Mouse (Mus musculus) heart, embryonic 12.5 days (tissue): ENCODE measurements around the gene Gm20388. TPM values are rescaled to one million over a fixed set of nuclear protein-coding genes. Genes with fewer than 3 reads are reported as not detected.

Experiments used
- ATAC-seq: fragments of 200-750 bp; cut with Nextera tagmentation; 2 replicates; pipeline ENCODE4 v1.8.0; 2017; ENCODE audit warnings: moderate TSS enrichment, moderate library complexity; ENCODE audit not compliant: insufficient number of reproducible peaks, low FRiP score
- H3K27ac ChIP-seq: fragments of 300-500 bp; sonication (generic); 2 replicates; pipeline ENCODE4 v1.5.1; 2016; ENCODE audit warnings: mild to moderate bottlenecking, moderate library complexity; ENCODE audit not compliant: poor library complexity, severe bottlenecking
- H3K27me3 ChIP-seq: fragments of 300-500 bp; sonication (generic); replicated peaks from 2 replicates; pipeline ENCODE4 v1.6.1; 2016; ENCODE audit warnings: mild to moderate bottlenecking, moderate library complexity
- H3K36me3 ChIP-seq: fragments of 300-500 bp; sonication (generic); 2 replicates; pipeline ENCODE4 v1.6.1; 2016; ENCODE audit warnings: mild to moderate bottlenecking, moderate library complexity
- H3K4me1 ChIP-seq: fragments of 300-500 bp; sonication (generic); replicated peaks from 2 replicates; pipeline ENCODE4 v1.6.1; 2016; ENCODE audit warnings: mild to moderate bottlenecking
- H3K4me2 ChIP-seq: fragments of 300-500 bp; sonication (generic); 2 replicates; pipeline ENCODE4 v1.6.1; 2016; ENCODE audit warnings: mild to moderate bottlenecking, moderate library complexity
- H3K4me3 ChIP-seq: fragments of 300-500 bp; sonication (generic); 2 replicates; pipeline ENCODE4 v1.5.1; 2016; ENCODE audit warnings: mild to moderate bottlenecking
- H3K9ac ChIP-seq: fragments of 300-500 bp; sonication (generic); 2 replicates; pipeline ENCODE4 v1.6.1; 2016; ENCODE audit warnings: mild to moderate bottlenecking, moderate library complexity
- H3K9me3 ChIP-seq: fragments of 300-500 bp; sonication (generic); replicated peaks from 2 replicates; pipeline ENCODE4 v1.6.1; 2016; ENCODE audit warnings: mild to moderate bottlenecking, moderate library complexity
- WGBS: fragments of 180-500 bp; shearing (Covaris S2); methylation state at CpG from one replicate; pipeline ENCODE4 v1.1.7; 2016; 5-methylcytosine and 5-hydroxymethylcytosine counted together
- polyA plus RNA-seq: library from polyadenylated mRNA; unstranded; fragments of >200 nt; fragmentation: Nextera tagmentation; extraction: Ambion mirVana; gene quantifications from 2 replicates; pipeline ENCODE4 v1.2.1, GENCODE M21; 2016

Gm20388 gene
- polyA plus RNA-seq, 1 experiment from 2014 or later = not detected

DNA sequence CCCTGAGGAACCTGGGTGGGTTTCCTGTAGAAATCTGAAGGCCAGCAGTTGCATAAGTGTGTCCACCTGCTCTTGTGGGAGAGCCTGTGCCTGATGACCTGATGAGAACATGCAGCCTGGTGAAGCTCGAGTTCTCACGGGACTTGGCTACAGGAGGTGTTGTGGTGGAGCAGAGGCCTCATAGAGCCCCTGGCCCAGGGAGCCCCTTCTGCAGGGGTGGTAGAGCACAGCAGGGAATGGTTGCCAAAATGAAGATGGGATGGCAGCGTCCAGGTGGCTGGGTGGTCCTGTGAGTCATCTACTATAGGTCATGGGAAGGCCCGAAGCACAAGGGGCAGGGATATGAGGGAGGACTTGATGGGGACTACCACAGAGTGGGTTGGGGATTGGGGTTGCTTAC lies 3471.1 kb downstream of the Gm20388 start:
- no peak overlapping the region for H3K27ac ChIP-seq
- no peaks in the 10 kb centered on the region for H3K9me3 ChIP-seq
- WGBS = 93% methylated on average over 4 of the region's 4 CpGs

DNA sequence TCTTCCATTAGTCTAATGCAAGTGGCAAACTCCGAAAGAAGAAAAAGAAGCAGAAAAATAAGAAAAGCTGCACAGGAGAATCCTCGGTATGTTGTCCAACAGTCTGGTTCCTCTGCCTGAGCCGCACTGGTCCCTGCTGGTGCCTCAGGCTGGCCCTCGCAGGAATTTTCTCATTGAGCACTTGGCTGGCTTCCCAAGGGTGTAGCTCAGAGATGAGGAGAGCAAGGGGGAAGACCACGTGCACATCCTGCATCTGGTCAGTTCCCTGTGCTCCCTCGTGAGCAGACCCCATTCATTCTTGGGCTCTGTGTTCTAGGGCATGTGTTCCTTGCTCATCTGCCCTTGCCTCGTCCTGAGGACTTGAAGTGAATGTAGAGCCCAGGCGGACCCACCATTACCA lies 3471.9 kb downstream of the Gm20388 start:
- Histone ChIP-seq H3K27ac (no peak overlapping the region), H3K9ac (no peak overlapping the region), H3K4me2 (no peak overlapping the region), H3K36me3 (peaks cover 78% of the 10 kb centered on the region), H3K4me1 (no peaks in the 10 kb centered on the region), H3K9me3 (no peaks in the 10 kb centered on the region), H3K27me3 (no peaks in the 10 kb centered on the region), H3K4me3 (no peak overlapping the region)
- no peak for ATAC-seq
- 86% methylated on average over 8 of the region's 8 CpGs for WGBS

More for the DNA sequence above, 3471.1 kb downstream of the Gm20388 start:
- Histone ChIP-seq H3K9ac (no peak overlapping the region), H3K4me2 (no peak overlapping the region), H3K36me3 (peaks cover 74% of the 10 kb centered on the region), H3K4me1 (no peaks in the 10 kb centered on the region), H3K27me3 (no peaks in the 10 kb centered on the region), H3K4me3 (no peak overlapping the region)
- no peak for ATAC-seq

DNA sequence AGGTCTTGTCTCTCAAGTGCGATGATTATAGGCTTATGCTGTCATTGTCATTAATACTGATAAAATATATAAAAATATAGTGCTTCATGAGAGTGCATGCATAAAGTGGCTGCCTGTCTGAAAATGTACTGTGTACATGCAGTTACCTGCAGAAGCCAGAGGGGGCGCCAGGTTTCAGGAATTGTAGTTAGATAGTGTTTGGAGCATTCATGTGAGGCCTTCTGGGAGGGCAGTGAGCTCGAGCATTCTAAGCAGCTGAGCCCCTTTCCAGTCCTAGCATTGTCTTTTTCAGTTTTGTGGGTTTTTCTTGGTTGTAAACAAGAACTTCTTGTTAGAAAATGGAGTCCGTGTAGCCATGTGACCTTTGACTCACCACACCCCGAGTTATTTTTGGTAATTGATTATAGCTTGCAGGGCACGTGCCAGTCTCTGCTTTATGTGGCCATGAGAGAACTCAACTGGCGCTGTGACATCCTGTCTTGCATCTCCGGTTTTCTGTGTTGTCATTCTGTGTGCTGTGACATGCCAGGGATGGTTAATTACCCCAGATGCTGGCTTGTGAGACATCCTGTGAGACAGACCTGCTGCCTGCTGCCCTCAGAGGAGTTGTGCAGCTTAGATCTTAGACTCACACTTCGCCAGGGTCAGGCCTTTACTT lies 3474.4 kb downstream of the Gm20388 start:
- H3K9ac ChIP-seq = no peak overlapping the region
- 68% methylated on average over 9 of the region's 9 CpGs for WGBS
- no peak for ATAC-seq
- H3K27me3 ChIP-seq = no peaks in the 10 kb centered on the region
- H3K27ac ChIP-seq = no peak overlapping the region
- H3K4me2 ChIP-seq = no peak overlapping the region
- H3K4me3 ChIP-seq = no peak overlapping the region
- H3K9me3 ChIP-seq = no peaks in the 10 kb centered on the region
- no peaks in the 10 kb centered on the region for H3K4me1 ChIP-seq
- peaks cover 98% of the 10 kb centered on the region for H3K36me3 ChIP-seq

DNA sequence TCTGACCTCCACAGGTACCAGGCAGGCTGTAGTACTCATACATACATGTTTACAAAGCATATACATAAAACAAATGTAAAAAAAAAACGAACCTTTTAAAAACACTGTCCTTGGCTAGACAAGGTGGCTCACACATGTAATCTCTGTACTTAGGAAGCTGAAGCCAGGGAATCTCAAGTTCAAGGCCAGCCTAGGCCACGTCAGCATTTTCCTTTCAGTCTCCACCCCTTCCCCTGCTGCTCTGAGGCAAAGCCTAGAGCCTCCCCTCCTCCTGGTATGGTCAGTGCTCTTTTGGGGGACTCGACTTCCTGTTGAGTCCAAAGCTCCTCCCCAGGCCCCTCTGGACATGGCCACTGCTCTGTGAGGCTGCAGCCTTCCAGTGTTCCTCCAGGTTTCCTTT lies 3476.4 kb downstream of the Gm20388 start:
- H3K4me3 ChIP-seq = no peak overlapping the region
- H3K27ac ChIP-seq = no peak overlapping the region
- peaks cover 100% of the 10 kb centered on the region for H3K36me3 ChIP-seq
- no peak for ATAC-seq
- no peak overlapping the region for H3K4me2 ChIP-seq
- H3K9ac ChIP-seq = no peak overlapping the region
- 75% methylated on average over 3 of the region's 3 CpGs for WGBS
- H3K9me3 ChIP-seq = no peaks in the 10 kb centered on the region
- H3K27me3 ChIP-seq = no peaks in the 10 kb centered on the region
- no peaks in the 10 kb centered on the region for H3K4me1 ChIP-seq

DNA sequence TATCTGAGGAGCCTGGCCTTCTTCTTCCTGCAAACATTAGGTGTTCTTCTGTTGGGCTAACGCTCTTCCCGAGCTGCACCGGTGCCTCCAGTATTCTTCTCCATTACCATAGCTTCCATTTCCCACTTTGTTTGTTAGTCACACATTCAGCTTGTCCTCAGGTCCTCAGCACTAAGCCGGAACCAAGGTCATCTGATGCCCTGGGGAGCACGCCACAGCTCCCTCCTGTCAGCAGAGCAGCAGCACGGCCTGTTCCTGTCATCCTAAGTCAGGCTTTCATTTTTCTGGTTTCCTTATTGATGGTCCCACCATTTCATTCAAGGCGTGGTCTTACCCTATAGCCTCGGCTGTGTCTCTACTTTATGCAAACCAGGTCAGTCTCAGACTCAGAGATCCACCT lies 3477.2 kb downstream of the Gm20388 start:
- Histone ChIP-seq H3K27me3 (no peaks in the 10 kb centered on the region), H3K9me3 (no peaks in the 10 kb centered on the region), H3K27ac (no peak overlapping the region), H3K4me1 (no peaks in the 10 kb centered on the region), H3K4me2 (no peak overlapping the region), H3K9ac (no peak overlapping the region), H3K36me3 (peaks cover 100% of the 10 kb centered on the region), H3K4me3 (no peak overlapping the region)
- no peak for ATAC-seq
- 72% methylated on average over 8 of the region's 8 CpGs for WGBS

DNA sequence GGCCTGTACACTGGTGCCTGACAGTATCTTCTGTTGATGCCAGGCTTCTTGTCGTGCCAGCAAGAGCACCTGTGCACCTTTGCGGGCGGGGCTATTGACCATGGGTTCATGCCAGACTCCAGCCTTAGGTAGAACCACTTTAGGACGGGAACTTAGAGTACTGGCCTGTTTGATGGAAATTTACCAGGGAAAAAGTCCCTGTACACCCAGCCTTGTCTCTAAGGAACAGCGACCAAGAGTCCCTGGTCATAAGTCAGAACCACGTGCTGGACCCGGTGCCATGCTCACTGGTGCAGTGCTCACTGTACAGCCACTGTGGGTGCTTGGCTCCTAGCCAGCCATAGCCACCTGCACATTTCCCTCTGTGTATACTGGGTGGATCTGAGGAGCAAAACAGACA lies 3478.4 kb downstream of the Gm20388 start:
- Histone ChIP-seq H3K27me3 (no peaks in the 10 kb centered on the region), H3K9ac (no peak overlapping the region), H3K27ac (no peak overlapping the region), H3K4me1 (no peaks in the 10 kb centered on the region), H3K4me3 (no peak overlapping the region), H3K36me3 (peaks cover 100% of the 10 kb centered on the region), H3K9me3 (no peaks in the 10 kb centered on the region), H3K4me2 (no peak overlapping the region)
- ATAC-seq = peak; percentile 49; the same call in 1 of the 2 replicates
- WGBS = 95% methylated on average over 7 of the region's 7 CpGs

DNA sequence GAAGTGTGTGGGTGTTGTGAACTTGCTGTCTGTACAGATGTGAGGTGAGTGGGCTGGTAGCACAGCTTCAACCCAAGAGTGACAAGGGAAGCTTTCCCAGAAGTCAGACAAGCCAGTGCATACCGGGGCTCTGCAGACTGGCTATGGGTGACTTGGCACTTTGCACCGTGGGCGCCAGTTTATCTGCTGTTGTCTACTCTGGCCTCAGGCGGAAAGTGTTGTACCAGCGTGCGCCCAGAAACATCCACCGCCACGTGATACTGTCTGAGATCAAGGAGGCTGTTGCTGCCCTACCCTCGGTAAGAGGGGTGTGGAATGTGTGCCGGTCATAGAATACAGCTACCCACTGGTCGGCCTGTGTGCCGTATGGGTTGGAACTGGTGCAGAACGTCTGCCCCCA lies 3487.7 kb downstream of the Gm20388 start:
- 0 out of 2 replicates have a peak, but pooled peaks have one; percentile 12 for ATAC-seq
- Histone ChIP-seq H3K9ac (no peak overlapping the region), H3K4me3 (no peak overlapping the region), H3K27me3 (no peaks in the 10 kb centered on the region), H3K4me2 (no peak overlapping the region), H3K36me3 (peaks cover 100% of the 10 kb centered on the region), H3K27ac (no peak overlapping the region), H3K9me3 (no peaks in the 10 kb centered on the region), H3K4me1 (no peaks in the 10 kb centered on the region)
- 85% methylated on average over 13 of the region's 13 CpGs for WGBS

DNA sequence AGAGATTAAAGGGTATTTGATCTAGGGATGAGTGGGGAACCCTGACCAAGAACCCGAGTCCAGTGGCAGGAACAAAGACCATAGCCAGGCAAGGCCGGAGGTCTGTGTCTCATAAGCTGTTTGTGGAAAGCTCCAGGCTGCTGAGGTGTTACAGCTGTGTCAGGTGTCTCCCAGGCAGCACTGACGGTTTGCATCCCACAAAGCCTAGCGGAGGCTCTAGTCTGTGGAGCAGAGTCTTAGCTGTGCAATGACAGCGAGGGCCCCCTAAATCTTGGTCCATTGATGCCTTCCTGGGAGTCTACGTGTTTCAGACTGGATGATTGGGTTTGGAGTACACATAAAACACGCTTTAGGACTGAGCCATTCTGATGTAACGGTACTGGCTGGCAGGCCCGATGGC lies 3491.3 kb downstream of the Gm20388 start:
- H3K4me2 ChIP-seq = no peak overlapping the region
- H3K4me1 ChIP-seq = peaks cover 10% of the 10 kb centered on the region
- no peak overlapping the region for H3K4me3 ChIP-seq
- no peak overlapping the region for H3K27ac ChIP-seq
- 92% methylated on average over 9 of the region's 9 CpGs for WGBS
- ATAC-seq = no peak
- no peaks in the 10 kb centered on the region for H3K27me3 ChIP-seq
- no peaks in the 10 kb centered on the region for H3K9me3 ChIP-seq
- no peak overlapping the region for H3K9ac ChIP-seq
- peaks cover 67% of the 10 kb centered on the region for H3K36me3 ChIP-seq

DNA sequence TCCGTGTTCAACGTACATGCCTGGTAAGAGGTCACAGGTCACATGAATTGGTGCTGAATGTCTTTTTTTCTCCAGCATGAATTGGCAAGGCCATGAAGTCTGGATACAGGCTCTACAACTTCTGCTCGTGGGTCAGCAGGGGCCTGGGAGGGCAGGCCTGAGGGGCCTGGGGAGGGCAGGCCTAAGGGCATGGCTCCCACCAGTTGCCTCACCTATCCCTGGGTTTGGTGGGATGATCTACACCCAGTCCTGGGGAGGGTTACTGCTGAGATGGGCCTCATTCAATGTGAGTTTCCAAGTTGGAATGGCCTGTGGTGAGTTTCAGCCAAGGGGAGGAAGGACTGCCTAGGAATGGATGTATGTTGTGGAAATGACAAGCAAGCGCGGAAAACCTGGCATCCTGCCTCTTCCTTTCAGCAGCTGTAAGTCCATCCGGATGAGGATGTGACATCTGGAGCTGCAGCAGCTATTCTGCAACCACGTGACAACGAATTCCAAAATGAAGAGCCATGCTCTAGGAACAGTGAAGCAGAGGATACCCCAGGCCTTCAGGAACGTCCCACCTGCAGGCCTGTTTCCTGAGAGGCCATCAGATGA lies 3492.2 kb downstream of the Gm20388 start:
- 87% methylated on average over 9 of the region's 9 CpGs for WGBS
- Histone ChIP-seq H3K9ac (no peak overlapping the region), H3K4me2 (no peak overlapping the region), H3K9me3 (no peaks in the 10 kb centered on the region), H3K4me1 (peaks cover 16% of the 10 kb centered on the region), H3K27ac (no peak overlapping the region), H3K27me3 (peaks cover 5% of the 10 kb centered on the region; the same call in 1 of the 2 replicates), H3K36me3 (peaks cover 58% of the 10 kb centered on the region), H3K4me3 (no peak overlapping the region)
- no peak for ATAC-seq

DNA sequence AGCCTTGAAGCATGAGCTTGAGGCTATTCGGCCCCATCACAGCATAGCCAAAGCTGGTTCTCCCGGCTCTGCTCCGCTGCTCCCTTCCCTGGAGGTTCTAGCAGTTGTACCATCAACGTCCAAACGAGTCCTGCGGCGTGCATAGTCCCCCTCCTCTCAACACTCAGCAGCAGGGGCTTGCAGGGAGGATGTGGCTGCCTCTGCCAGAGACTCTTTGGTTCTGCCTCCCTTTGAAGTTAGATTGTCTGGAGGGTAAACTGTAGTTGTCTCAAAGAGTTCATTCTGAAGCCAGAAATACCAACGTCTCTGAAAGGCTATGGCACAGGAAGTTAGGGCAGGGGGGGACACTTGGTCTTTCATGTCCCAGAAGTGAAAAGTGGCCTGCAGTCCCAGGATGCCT lies 3493.9 kb downstream of the Gm20388 start:
- no peak overlapping the region for H3K4me2 ChIP-seq
- H3K9me3 ChIP-seq = no peaks in the 10 kb centered on the region
- H3K9ac ChIP-seq = no peak overlapping the region
- no peak overlapping the region for H3K4me3 ChIP-seq
- 48% methylated on average over 8 of the region's 8 CpGs for WGBS
- ATAC-seq = no peak
- H3K36me3 ChIP-seq = peaks cover 41% of the 10 kb centered on the region
- no peak overlapping the region for H3K27ac ChIP-seq
- peaks cover 10% of the 10 kb centered on the region; the same call in 1 of the 2 replicates for H3K27me3 ChIP-seq
- H3K4me1 ChIP-seq = peaks cover 32% of the 10 kb centered on the region

DNA sequence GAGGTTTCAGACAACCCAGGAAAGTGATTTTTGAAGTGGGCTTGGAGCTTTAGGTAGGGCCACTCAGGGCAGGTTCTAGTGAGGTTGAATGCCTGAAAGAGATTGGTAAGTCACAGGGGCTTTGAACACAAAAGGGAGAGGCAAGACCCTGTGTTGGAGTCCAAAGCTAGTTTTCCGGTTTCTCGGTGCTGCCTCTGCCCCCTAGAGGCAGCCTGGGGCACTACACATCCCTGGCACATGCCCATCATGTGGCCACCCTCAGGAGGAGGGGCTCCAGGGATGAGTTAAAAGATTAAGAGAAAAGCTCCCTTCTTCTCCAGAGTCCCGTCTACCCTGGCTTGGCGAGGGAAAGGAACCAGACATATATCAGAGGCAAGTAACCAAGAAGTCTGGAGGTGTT lies 3496.1 kb downstream of the Gm20388 start, which contains the start of gene Mc1r:
Mc1r (plus strand) TSS at position 322 of the 400 bp plus-strand sequence.
- Histone ChIP-seq H3K9ac (no peak within 1 kb of the TSS), H3K9me3 (no peaks in the 10 kb centered on the region), H3K4me2 (no peak within 1 kb of the TSS), H3K4me1 (peaks cover 55% of the 10 kb centered on the region), H3K27me3 (peaks cover 28% of the 10 kb centered on the region), H3K36me3 (peaks cover 18% of the 10 kb centered on the region), H3K27ac (no peak within 1 kb of the TSS), H3K4me3 (no peak within 1 kb of the TSS)
- no peak for ATAC-seq
- 10% methylated on average over 4 of the region's 4 CpGs for WGBS
